8 mouse cellular contexts compared by ENCODE assay signal in the genomic region with DNA sequence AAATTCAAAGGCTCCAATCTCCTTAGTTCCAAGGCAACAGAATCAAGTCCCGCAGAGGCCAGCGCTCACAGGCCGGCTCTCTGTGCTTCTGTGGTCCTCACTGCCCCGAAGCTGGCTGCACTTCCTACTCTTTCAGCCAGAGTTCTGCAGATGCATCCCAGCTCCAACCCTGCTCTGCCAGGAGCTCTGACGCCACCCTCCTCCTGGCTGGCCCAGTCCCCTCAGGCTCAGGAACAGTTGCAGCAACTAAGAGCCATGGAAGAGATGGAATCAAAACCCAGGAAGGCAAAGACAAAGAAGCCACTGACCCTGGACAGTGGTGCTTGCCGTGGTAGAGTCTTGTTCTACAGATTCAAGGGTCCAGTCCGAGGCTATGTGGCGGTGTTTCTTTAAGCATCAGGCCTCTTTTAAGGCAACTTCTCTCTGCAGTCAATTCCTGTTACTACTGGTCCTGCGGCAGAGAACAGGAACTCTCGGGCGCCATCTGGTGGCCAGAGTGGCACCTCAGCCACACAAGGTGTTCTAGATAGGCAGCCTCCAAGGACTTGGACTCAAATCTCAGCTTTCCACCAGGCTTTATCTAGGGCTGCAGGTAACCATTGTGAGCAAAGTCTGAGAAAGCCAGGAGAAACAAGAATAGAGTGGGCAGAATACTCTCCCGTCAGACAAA. TPM values are rescaled to one million over a fixed set of nuclear protein-coding genes. Genes with fewer than 3 reads are reported as not detected.
DNase-seq lines count a peak whose midpoint lies in the region; ATAC-seq lines count a peak whose summit lies in the region.

No protein-coding gene starts in this region.

- DNase-seq in heart, adult 11 months = peak; percentile 95
- peak; percentile 92 for DNase-seq in embryo, embryonic 11 days
- peak; percentile 85 to 88 for DNase-seq in gastrocnemius, postnatal 4 days (ENCODE audit: low spot score in 2 of 2)
- DNase-seq in kidney, adult 9 months = peak; percentile 87
- peak; percentile 61 to 77 for DNase-seq in spleen, postnatal 14 days (ENCODE audit: low spot score in 2 of 2)

- H3K9me3 ChIP-seq in heart, embryonic 12.5 days (replicated peaks) = no peaks in the 10 kb centered on the region
- no peaks in the 10 kb centered on the region for H3K9me3 ChIP-seq in limb, embryonic 13.5 days

- ATAC-seq in heart, embryonic 12.5 days (ENCODE audit: insufficient number of reproducible peaks, low FRiP score) = no peak
- ATAC-seq in limb, embryonic 13.5 days (ENCODE audit: low FRiP score, low read depth) = peak; percentile 81
- peak; percentile 98 for ATAC-seq in monocyte, adult 5-6 weeks (replicated peaks; ENCODE audit: insufficient number of reproducible peaks, low FRiP score, low TSS enrichment, poor library complexity, severe bottlenecking)

- no peaks in the 10 kb centered on the region for H3K36me3 ChIP-seq in heart, embryonic 12.5 days
- H3K36me3 ChIP-seq in limb, embryonic 13.5 days = no peaks in the 10 kb centered on the region

- no peak overlapping the region for H3K4me2 ChIP-seq in heart, embryonic 12.5 days
- H3K4me2 ChIP-seq in limb, embryonic 13.5 days (replicated peaks) = no peak overlapping the region

- H3K4me3 ChIP-seq in heart, embryonic 12.5 days = no peak overlapping the region
- no peak overlapping the region for H3K4me3 ChIP-seq in limb, embryonic 13.5 days

- no peak overlapping the region for H3K27ac ChIP-seq in heart, embryonic 12.5 days (ENCODE audit: poor library complexity, severe bottlenecking)
- H3K27ac ChIP-seq in limb, embryonic 13.5 days = no peak overlapping the region

- peaks cover 16% of the 10 kb centered on the region for H3K4me1 ChIP-seq in heart, embryonic 12.5 days (replicated peaks)
- peaks cover 16% of the 10 kb centered on the region for H3K4me1 ChIP-seq in limb, embryonic 13.5 days

- 34% methylated on average over 12 of the region's 12 CpGs for WGBS in heart, embryonic 12.5 days
- 35% methylated on average over 12 of the region's 12 CpGs for WGBS in limb, embryonic 13.5 days

- no peak overlapping the region for H3K9ac ChIP-seq in heart, embryonic 12.5 days
- H3K9ac ChIP-seq in limb, embryonic 13.5 days = no peak overlapping the region

- H3K27me3 ChIP-seq in heart, embryonic 12.5 days (replicated peaks) = peaks cover 7% of the 10 kb centered on the region
- peaks cover under 1% of the 10 kb centered on the region; the same call in 1 of the 2 replicates for H3K27me3 ChIP-seq in limb, embryonic 13.5 days

RNA-seq across cellular contexts. Expression of gene Abr, which starts 44.4 kb away (rescaled TPM):
- polyA plus RNA-seq in heart, embryonic 12.5 days (2016; fragmentation: Nextera tagmentation; extraction: Ambion mirVana) = 29.9 and 34.2 TPM in 2 replicates
- total RNA-seq in gastrocnemius, postnatal 4 days (2021) = 10 to 100 TPM; 32.4 to 37.8 TPM
- 37.5 and 38.0 TPM in 2 replicates for polyA plus RNA-seq in limb, embryonic 13.5 days (2015; fragmentation: Nextera tagmentation; extraction: Ambion mirVana)
- total RNA-seq in monocyte, adult 5-6 weeks (2017) = 129 to 139 TPM (median 130 TPM) in 3 replicates
